Mouse (Mus musculus) brain, embryonic 14.5 days (tissue): ENCODE data around the gene Lrrc74a.

Source experiments
- CTCF ChIP-seq: fragments of 200-500 bp; IDR thresholded peaks from 2 replicates; pipeline ENCODE4 v1.5.1; 2012; ENCODE audit warnings: inconsistent platforms, mild to moderate bottlenecking, moderate library complexity, borderline replicate concordance; ENCODE audit not compliant: insufficient read depth, insufficient read length; ENCODE audit errors: extremely low read depth
- POLR2A ChIP-seq: fragments of 200-500 bp; IDR thresholded peaks from 2 replicates; pipeline ENCODE4 v1.6.1; 2012; ENCODE audit warnings: mild to moderate bottlenecking, inconsistent platforms, borderline replicate concordance; ENCODE audit not compliant: poor library complexity, insufficient read depth, insufficient read length, severe bottlenecking; ENCODE audit errors: extremely low read depth

GRCm38 (mm10) chr12:86687971-86688573 lies 46.1 kb upstream of the Lrrc74a start:
- TF ChIP-seq CTCF = no peak
- no peak for TF ChIP-seq POLR2A
